Comparison of ENCODE assay signal across 20 mouse cellular contexts in the genomic region with DNA sequence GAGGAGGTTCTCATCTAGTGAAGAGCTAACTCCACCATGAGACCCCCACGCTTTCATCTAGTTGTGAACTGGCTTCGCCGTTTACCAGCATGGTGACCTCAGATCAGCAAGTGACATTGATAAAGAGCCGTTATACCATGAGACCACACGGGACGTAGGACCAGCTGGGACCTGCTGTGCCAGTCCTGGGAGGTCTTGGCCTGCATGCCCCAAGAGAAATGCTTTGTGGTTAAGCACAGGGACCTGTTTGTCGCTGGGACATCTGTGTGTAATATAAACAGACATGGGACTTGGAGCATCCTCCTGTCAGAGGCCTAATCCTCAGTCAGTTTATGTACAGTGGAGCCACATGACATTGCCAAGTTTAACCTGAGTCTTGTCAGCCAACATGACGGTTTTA.
"Had no signal": no experiment of that assay in that cellular context is flagged by ENCODE, and none has a peak within 500 bp of the region (broad histone marks: within the 10 kb centered on the region; RNA-seq: fewer than 3 reads in every experiment).

No protein-coding gene starts in this region.

- H3K9ac ChIP-seq: limb, embryonic 12.5 days; limb, embryonic 15.5 days; liver, embryonic 15.5 days; neural tube, embryonic 13.5 days had no signal

- H3K27ac ChIP-seq: left cerebral cortex, adult 2 months; limb, embryonic 12.5 days; limb, embryonic 15.5 days; liver, embryonic 15.5 days; neural tube, embryonic 13.5 days had no signal

- DNase-seq: kidney, adult 2 months; kidney, postnatal 10 days; kidney, postnatal 36 days; layer of hippocampus, postnatal 36 days; lung, adult 2 months; lung, postnatal 14 days; lung, postnatal 4 days; midbrain, embryonic 14.5 days; retina, postnatal 1 day; right cerebral cortex, postnatal 25 days; spleen, adult 18-20 months; thymus, adult 18-20 months; thymus, postnatal 36 days had no signal

- H3K4me2 ChIP-seq: limb, embryonic 12.5 days; limb, embryonic 15.5 days; liver, embryonic 11.5 days; liver, embryonic 15.5 days; midbrain, embryonic 11.5 days; neural tube, embryonic 13.5 days had no signal

- H3K4me1 ChIP-seq: limb, embryonic 12.5 days; limb, embryonic 15.5 days; liver, embryonic 15.5 days; neural tube, embryonic 13.5 days had no signal

- H3K27me3 ChIP-seq: limb, embryonic 12.5 days; limb, embryonic 15.5 days; liver, embryonic 15.5 days; neural tube, embryonic 13.5 days had no signal

- H3K4me3 ChIP-seq: left cerebral cortex, adult 2 months; limb, embryonic 12.5 days; limb, embryonic 15.5 days; liver, embryonic 15.5 days; neural tube, embryonic 13.5 days had no signal

- H3K9me3 ChIP-seq: liver, embryonic 15.5 days had no signal
